17 mouse cellular contexts compared by ENCODE assay signal in the genomic region with DNA sequence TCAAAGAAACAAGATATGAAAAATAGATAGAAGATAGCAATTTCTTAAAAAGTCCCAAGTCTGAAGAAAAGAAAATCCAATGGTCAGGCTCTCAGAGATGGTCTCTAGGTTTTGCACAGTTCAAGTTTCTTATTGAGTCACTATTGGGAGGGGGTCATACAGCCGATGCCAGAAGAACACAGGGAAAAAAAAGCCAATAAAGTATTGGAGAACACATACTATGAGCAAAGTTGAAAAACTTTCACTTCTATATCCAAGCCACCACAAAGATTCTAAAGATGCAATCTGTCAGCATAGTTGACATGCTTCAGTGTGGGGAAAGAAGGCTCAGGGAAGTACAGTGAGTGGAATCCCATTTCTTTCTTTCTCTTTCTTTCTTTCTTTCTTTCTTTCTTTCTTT.
"Had no signal": no experiment of that assay in that cellular context is flagged by ENCODE, and none has a peak within 500 bp of the region (broad histone marks: within the 10 kb centered on the region; RNA-seq: fewer than 3 reads in every experiment).

No protein-coding gene starts in this region.

- H3K27ac ChIP-seq: liver, embryonic 14.5 days; midbrain, embryonic 12.5 days; neural tube, embryonic 13.5 days; neural tube, embryonic 15.5 days; stomach, embryonic 15.5 days; stomach, postnatal 0 days had no signal

- H3K4me1 ChIP-seq: midbrain, embryonic 12.5 days; neural tube, embryonic 13.5 days; neural tube, embryonic 15.5 days; stomach, embryonic 15.5 days had no signal

- DNase-seq: lung, adult 18-20 months; lung, embryonic 14.5 days; lung, postnatal 10 days; lung, postnatal 4 days; midbrain, embryonic 14.5 days; retina, postnatal 1 day; right cerebral cortex, adult 18-20 months; right cerebral cortex, postnatal 14 days; thymus, adult 2 months; thymus, postnatal 25 days; thymus, postnatal 4 days had no signal

- H3K4me3 ChIP-seq: midbrain, embryonic 12.5 days; neural tube, embryonic 13.5 days; neural tube, embryonic 15.5 days; stomach, embryonic 15.5 days had no signal
